Mouse (Mus musculus): ENCODE data around the gene Eif2b4. TPM values are rescaled to one million over a fixed set of nuclear protein-coding genes. Genes with fewer than 3 reads are reported as not detected.
A peak's percentile ranks its signal among the peaks of the same experiment; 100 is the strongest.
"Not testable (repeated sequence)": the region's sequence is repeated elsewhere in the genome, so short reads cannot be mapped to it uniquely, and the experiment has no call there.

Gene Eif2b4
- polyA plus RNA-seq, 1 experiment from 2014 or later: 78.6 TPM

- under 1% methylated on average over 36 of the region's 40 CpGs for WGBS
- Histone ChIP-seq H3K9me3 (ENCODE audit: control insufficient read depth, low read length) (no peaks in the 10 kb centered on the region), H3K4me3 (replicated peaks; ENCODE audit: low read length) (peak overlapping the region; percentile 83), H3K27me3 (ENCODE audit: control insufficient read depth, insufficient read depth, low read length) (no peaks in the 10 kb centered on the region), H3K9ac (peak overlapping the region; percentile 85), H3K36me3 (replicated peaks; ENCODE audit: control insufficient read depth, insufficient read depth) (no peaks in the 10 kb centered on the region), H3K4me1 (replicated peaks; ENCODE audit: control insufficient read depth, insufficient read depth, low read length) (peaks cover 15% of the 10 kb centered on the region; the same call in 1 of the 2 replicates), H3K4me2 (replicated peaks) (peak overlapping the region; percentile 61), H3K27ac (peak overlapping the region; percentile 98)
- peak; percentile 47 for DNase-seq (ENCODE audit: low spot score)
- peak; percentile 74 for ATAC-seq (ENCODE audit: low FRiP score)
Measured at GRCm38 (mm10) chr5:31219911-31220447, 26.7 kb upstream of the Eif2b4 start.

GRCm38 (mm10) chr5:31219474-31219873 is 26.2 kb upstream of the Eif2b4 start:
- Histone ChIP-seq H3K4me1 (replicated peaks; ENCODE audit: control insufficient read depth, insufficient read depth, low read length) (peaks cover 15% of the 10 kb centered on the region; the same call in 1 of the 2 replicates), H3K27ac (peak overlapping the region; percentile 98)
- 1% methylated on average over 11 of the region's 11 CpGs for WGBS

GRCm38 (mm10) chr5:31219070-31219469 is 25.8 kb upstream of the Eif2b4 start:
- WGBS: 2% methylated on average over 2 of the region's 2 CpGs
- no peaks in the 10 kb centered on the region for H3K9me3 ChIP-seq (ENCODE audit: control insufficient read depth, low read length)
- H3K4me1 ChIP-seq (replicated peaks; ENCODE audit: control insufficient read depth, insufficient read depth, low read length): peaks cover 15% of the 10 kb centered on the region; the same call in 1 of the 2 replicates
- no peak for ATAC-seq (ENCODE audit: low FRiP score)
- H3K4me3 ChIP-seq (replicated peaks; ENCODE audit: low read length): peak overlapping the region; percentile 83
- H3K4me2 ChIP-seq (replicated peaks): peak overlapping the region; percentile 61
- no peaks in the 10 kb centered on the region for H3K36me3 ChIP-seq (replicated peaks; ENCODE audit: control insufficient read depth, insufficient read depth)
- H3K27ac ChIP-seq: no peak overlapping the region
- H3K27me3 ChIP-seq (ENCODE audit: control insufficient read depth, insufficient read depth, low read length): no peaks in the 10 kb centered on the region
- peak; percentile 62 for DNase-seq (ENCODE audit: low spot score)
- peak overlapping the region; percentile 6; the same call in 1 of the 2 replicates for H3K9ac ChIP-seq

More at GRCm38 (mm10) chr5:31219474-31219873, 26.2 kb upstream of the Eif2b4 start:
- ATAC-seq (ENCODE audit: low FRiP score) (no peak), DNase-seq (ENCODE audit: low spot score) (no peak)
- no peaks in the 10 kb centered on the region for H3K36me3 ChIP-seq (replicated peaks; ENCODE audit: control insufficient read depth, insufficient read depth)
- H3K27me3 ChIP-seq (ENCODE audit: control insufficient read depth, insufficient read depth, low read length): no peaks in the 10 kb centered on the region
- H3K9me3 ChIP-seq (ENCODE audit: control insufficient read depth, low read length): no peaks in the 10 kb centered on the region
- H3K4me3 ChIP-seq (replicated peaks; ENCODE audit: low read length): peak overlapping the region; percentile 83
- peak overlapping the region; percentile 85 for H3K9ac ChIP-seq
- peak overlapping the region; percentile 61 for H3K4me2 ChIP-seq (replicated peaks)

GRCm38 (mm10) chr5:31218294-31218693 is 25.1 kb upstream of the Eif2b4 start:
- Histone ChIP-seq H3K9me3 (ENCODE audit: control insufficient read depth, low read length) (no peaks in the 10 kb centered on the region), H3K4me3 (replicated peaks; ENCODE audit: low read length) (peak overlapping the region; percentile 83; the same call in 1 of the 2 replicates), H3K4me2 (replicated peaks) (peak overlapping the region; percentile 61; the same call in 1 of the 2 replicates), H3K36me3 (replicated peaks; ENCODE audit: control insufficient read depth, insufficient read depth) (no peaks in the 10 kb centered on the region), H3K9ac (no peak overlapping the region), H3K27me3 (ENCODE audit: control insufficient read depth, insufficient read depth, low read length) (no peaks in the 10 kb centered on the region), H3K4me1 (replicated peaks; ENCODE audit: control insufficient read depth, insufficient read depth, low read length) (peaks cover 15% of the 10 kb centered on the region; the same call in 1 of the 2 replicates), H3K27ac (no peak overlapping the region)
- DNase-seq (ENCODE audit: low spot score): no peak
- 72% methylated on average over 7 of the region's 7 CpGs for WGBS
- no peak for ATAC-seq (ENCODE audit: low FRiP score)

GRCm38 (mm10) chr5:31216554-31216953 is 23.3 kb upstream of the Eif2b4 start:
- 89% methylated on average over 6 of the region's 6 CpGs for WGBS
- not testable (repeated sequence) for H3K27ac ChIP-seq; H3K4me3 ChIP-seq (replicated peaks; ENCODE audit: low read length); DNase-seq (ENCODE audit: low spot score); ATAC-seq (ENCODE audit: low FRiP score); H3K27me3 ChIP-seq (ENCODE audit: control insufficient read depth, insufficient read depth, low read length); H3K4me2 ChIP-seq (replicated peaks); H3K9me3 ChIP-seq (ENCODE audit: control insufficient read depth, low read length); H3K9ac ChIP-seq; H3K36me3 ChIP-seq (replicated peaks; ENCODE audit: control insufficient read depth, insufficient read depth)
- peaks cover 15% of the 10 kb centered on the region; the same call in 1 of the 2 replicates for H3K4me1 ChIP-seq (replicated peaks; ENCODE audit: control insufficient read depth, insufficient read depth, low read length)

GRCm38 (mm10) chr5:31204421-31204820 is 11.2 kb upstream of the Eif2b4 start:
- peaks cover 17% of the 10 kb centered on the region; the same call in 1 of the 2 replicates for H3K4me1 ChIP-seq (replicated peaks; ENCODE audit: control insufficient read depth, insufficient read depth, low read length)
- no peak overlapping the region for H3K4me2 ChIP-seq (replicated peaks)
- H3K36me3 ChIP-seq (replicated peaks; ENCODE audit: control insufficient read depth, insufficient read depth): peaks cover 66% of the 10 kb centered on the region
- DNase-seq (ENCODE audit: low spot score) (no peak), ATAC-seq (ENCODE audit: low FRiP score) (no peak)
- 92% methylated on average over 6 of the region's 6 CpGs for WGBS
- H3K9me3 ChIP-seq (ENCODE audit: control insufficient read depth, low read length): peaks cover 6% of the 10 kb centered on the region; the same call in 1 of the 2 replicates
- H3K9ac ChIP-seq: no peak overlapping the region
- H3K4me3 ChIP-seq (replicated peaks; ENCODE audit: low read length): no peak overlapping the region
- H3K27ac ChIP-seq: no peak overlapping the region
- H3K27me3 ChIP-seq (ENCODE audit: control insufficient read depth, insufficient read depth, low read length): no peaks in the 10 kb centered on the region

GRCm38 (mm10) chr5:31203866-31204265 is 10.6 kb upstream of the Eif2b4 start:
- Histone ChIP-seq H3K9me3 (ENCODE audit: control insufficient read depth, low read length) (peaks cover 6% of the 10 kb centered on the region; the same call in 1 of the 2 replicates), H3K4me2 (replicated peaks) (no peak overlapping the region), H3K27ac (no peak overlapping the region), H3K4me1 (replicated peaks; ENCODE audit: control insufficient read depth, insufficient read depth, low read length) (peaks cover 17% of the 10 kb centered on the region; the same call in 1 of the 2 replicates), H3K27me3 (ENCODE audit: control insufficient read depth, insufficient read depth, low read length) (no peaks in the 10 kb centered on the region), H3K4me3 (replicated peaks; ENCODE audit: low read length) (no peak overlapping the region), H3K9ac (no peak overlapping the region), H3K36me3 (replicated peaks; ENCODE audit: control insufficient read depth, insufficient read depth) (peaks cover 72% of the 10 kb centered on the region)
- DNase-seq (ENCODE audit: low spot score) (no peak), ATAC-seq (ENCODE audit: low FRiP score) (no peak)
- 93% methylated on average over 2 of the region's 2 CpGs for WGBS

GRCm38 (mm10) chr5:31202933-31203332 is 9.7 kb upstream of the Eif2b4 start:
- H3K9ac ChIP-seq: no peak overlapping the region
- H3K4me3 ChIP-seq (replicated peaks; ENCODE audit: low read length): peak overlapping the region; percentile 69

GRCm38 (mm10) chr5:31201742-31202590 is 8.7 kb upstream of the Eif2b4 start, which contains the start of gene Zfp513:
Zfp513 (minus strand) TSS chr5:31202303.
- peak within 1 kb of the TSS; percentile 81 for H3K9ac ChIP-seq
- H3K27me3 ChIP-seq (ENCODE audit: control insufficient read depth, insufficient read depth, low read length): no peaks in the 10 kb centered on the region
- H3K27ac ChIP-seq: peak within 1 kb of the TSS; percentile 80
- peak within 1 kb of the TSS; percentile 94 for H3K4me2 ChIP-seq (replicated peaks)
- DNase-seq (ENCODE audit: low spot score): peak; percentile 98
- peak within 1 kb of the TSS; percentile 69 for H3K4me3 ChIP-seq (replicated peaks; ENCODE audit: low read length)
- H3K36me3 ChIP-seq (replicated peaks; ENCODE audit: control insufficient read depth, insufficient read depth): peaks cover 77% of the 10 kb centered on the region
- H3K9me3 ChIP-seq (ENCODE audit: control insufficient read depth, low read length): peaks cover 6% of the 10 kb centered on the region; the same call in 1 of the 2 replicates
- ATAC-seq (ENCODE audit: low FRiP score): peak; percentile 97
- WGBS: under 1% methylated on average over 52 of the region's 53 CpGs
- H3K4me1 ChIP-seq (replicated peaks; ENCODE audit: control insufficient read depth, insufficient read depth, low read length): peaks cover 17% of the 10 kb centered on the region; the same call in 1 of the 2 replicates

More at GRCm38 (mm10) chr5:31202933-31203332, 9.7 kb upstream of the Eif2b4 start:
- Histone ChIP-seq H3K36me3 (replicated peaks; ENCODE audit: control insufficient read depth, insufficient read depth) (peaks cover 77% of the 10 kb centered on the region), H3K27me3 (ENCODE audit: control insufficient read depth, insufficient read depth, low read length) (no peaks in the 10 kb centered on the region), H3K27ac (peak overlapping the region; percentile 80), H3K9me3 (ENCODE audit: control insufficient read depth, low read length) (peaks cover 6% of the 10 kb centered on the region; the same call in 1 of the 2 replicates), H3K4me2 (replicated peaks) (peak overlapping the region; percentile 56), H3K4me1 (replicated peaks; ENCODE audit: control insufficient read depth, insufficient read depth, low read length) (peaks cover 17% of the 10 kb centered on the region; the same call in 1 of the 2 replicates)
- no peak for DNase-seq (ENCODE audit: low spot score)
- 89% methylated on average over 7 of the region's 7 CpGs for WGBS
- ATAC-seq (ENCODE audit: low FRiP score): no peak

Data from hindbrain, embryonic 14.5 days (tissue).